Mouse (Mus musculus) ovary, adult 10 weeks (tissue): ENCODE results near the gene Rbm19. TPM values are rescaled to one million over a fixed set of nuclear protein-coding genes. Genes with fewer than 3 reads are reported as not detected.

Source experiments
- polyA plus RNA-seq: library from polyadenylated mRNA; stranded (reverse); fragments of 350-450 nt; fragmentation: Illumina TruSeq; extraction: RNeasy Lipid Tissue Mini Kit (QIAGEN cat#74804); gene quantifications from one replicate; pipeline ENCODE4 v1.2.3, GENCODE M21; 2014

Rbm19 gene
- polyA plus RNA-seq = 1.5 TPM

GRCm38 (mm10) chr5:120116261-120117050 is at the start of gene Rbm19:
Gene Rbm19, plus strand, starts transcription at chr5:120116465.

